Mouse (Mus musculus) limb, embryonic 15.5 days (tissue): ENCODE results near the gene AW146154. TPM values are rescaled to one million over a fixed set of nuclear protein-coding genes. Genes with fewer than 3 reads are reported as not detected.
A peak's percentile ranks its signal among the peaks of the same experiment; 100 is the strongest.
"Not testable (repeated sequence)": the region's sequence is repeated elsewhere in the genome, so short reads cannot be mapped to it uniquely, and the experiment has no call there.

ENCODE experiments used
- ATAC-seq: fragments of 200-750 bp; cut with Nextera tagmentation; 2 replicates; pipeline ENCODE4 v1.8.0; 2017; ENCODE audit warnings: low read depth, moderate TSS enrichment; ENCODE audit not compliant: insufficient number of reproducible peaks, low FRiP score, low TSS enrichment
- H3K27ac ChIP-seq: fragments of 300-500 bp; sonication (generic); 2 replicates; pipeline ENCODE4 v1.5.1; 2015; ENCODE audit warnings: moderate library complexity, mild to moderate bottlenecking, inconsistent platforms
- H3K27me3 ChIP-seq: fragments of 300-500 bp; sonication (generic); 2 replicates; pipeline ENCODE4 v1.6.1; 2015; ENCODE audit warnings: inconsistent platforms
- H3K36me3 ChIP-seq: fragments of 300-500 bp; sonication (generic); 2 replicates; pipeline ENCODE4 v1.6.1; 2015; ENCODE audit warnings: inconsistent platforms
- H3K4me1 ChIP-seq: fragments of 300-500 bp; sonication (generic); 2 replicates; pipeline ENCODE4 v1.6.1; 2015; ENCODE audit warnings: inconsistent platforms
- H3K4me2 ChIP-seq: fragments of 300-500 bp; sonication (generic); 2 replicates; pipeline ENCODE4 v1.6.1; 2015; ENCODE audit warnings: mild to moderate bottlenecking, inconsistent platforms
- H3K4me3 ChIP-seq: fragments of 300-500 bp; sonication (generic); 2 replicates; pipeline ENCODE4 v1.5.1; 2015; ENCODE audit warnings: mild to moderate bottlenecking, inconsistent platforms
- H3K9ac ChIP-seq: fragments of 300-500 bp; sonication (generic); 2 replicates; pipeline ENCODE4 v1.6.1; 2015; ENCODE audit warnings: inconsistent platforms
- H3K9me3 ChIP-seq: fragments of 300-500 bp; sonication (generic); 2 replicates; pipeline ENCODE4 v1.6.1; 2016; ENCODE audit warnings: inconsistent platforms
- WGBS: fragments of 180-500 bp; shearing (Covaris S2); methylation state at CpG from one replicate; pipeline ENCODE4 v1.1.7; 2015; 5-methylcytosine and 5-hydroxymethylcytosine counted together
- polyA plus RNA-seq: library from polyadenylated mRNA; unstranded; fragments of >200 nt; fragmentation: Nextera tagmentation; extraction: Ambion mirVana; gene quantifications from 2 replicates; pipeline ENCODE4 v1.2.1, GENCODE M21; 2015

Gene AW146154
- 10.0 and 11.7 TPM in 2 replicates for polyA plus RNA-seq

- Histone ChIP-seq H3K9ac (peak within 1 kb of the TSS; percentile 31), H3K27ac (peak within 1 kb of the TSS; percentile 82), H3K27me3 (no peaks in the 10 kb centered on the region), H3K36me3 (peaks cover 12% of the 10 kb centered on the region; the same call in 1 of the 2 replicates), H3K4me2 (peak within 1 kb of the TSS; percentile 85), H3K4me1 (no peaks in the 10 kb centered on the region), H3K4me3 (peak within 1 kb of the TSS; percentile 73), H3K9me3 (no peaks in the 10 kb centered on the region)
- peak; percentile 95 for ATAC-seq
- WGBS, result under 1% methylated on average over 18 of the region's 18 CpGs
Measured at GRCm38 (mm10) chr7:41499389-41500049, at the start of gene AW146154, which contains the start of gene Gm20449. TSS of gene AW146154 (minus strand) at chr7:41499890. TSS of gene Gm20449 (minus strand) at chr7:41499417.

- Histone ChIP-seq H3K27me3 (no peaks in the 10 kb centered on the region), H3K9me3 (no peaks in the 10 kb centered on the region), H3K4me1 (no peaks in the 10 kb centered on the region), H3K4me3 (no peak overlapping the region), H3K27ac (no peak overlapping the region), H3K4me2 (no peak overlapping the region), H3K9ac (no peak overlapping the region), H3K36me3 (no peaks in the 10 kb centered on the region)
- ATAC-seq, result no peak
- WGBS, result 89% methylated on average over 3 of the region's 3 CpGs
Measured at GRCm38 (mm10) chr7:41512672-41513071, 13.0 kb upstream of the AW146154 start.

GRCm38 (mm10) chr7:41512207-41512606 lies 12.5 kb upstream of the AW146154 start:
- H3K27me3 ChIP-seq, result no peaks in the 10 kb centered on the region
- H3K4me3 ChIP-seq, result no peak overlapping the region
- ATAC-seq, result no peak
- H3K4me2 ChIP-seq, result no peak overlapping the region
- H3K9me3 ChIP-seq, result no peaks in the 10 kb centered on the region
- no peaks in the 10 kb centered on the region for H3K4me1 ChIP-seq
- H3K27ac ChIP-seq, result no peak overlapping the region
- H3K36me3 ChIP-seq, result no peaks in the 10 kb centered on the region
- whole genome bisulfite sequencing, result 7% methylated on average over 1 of the region's 1 CpGs
- no peak overlapping the region for H3K9ac ChIP-seq

- no peak for ATAC-seq
- 45% methylated on average over 1 of the region's 1 CpGs for WGBS
Measured at GRCm38 (mm10) chr7:41502402-41502801, 2.7 kb upstream of the AW146154 start.

GRCm38 (mm10) chr7:41500151-41500934 lies 653 bp upstream of the AW146154 start:
- ATAC-seq, result no peak
- 20% methylated on average over 22 of the region's 22 CpGs for WGBS

More at GRCm38 (mm10) chr7:41502402-41502801, 2.7 kb upstream of the AW146154 start:
- Histone ChIP-seq H3K27me3 (no peaks in the 10 kb centered on the region), H3K4me1 (no peaks in the 10 kb centered on the region), H3K36me3 (no peaks in the 10 kb centered on the region), H3K9ac (no peak overlapping the region), H3K9me3 (no peaks in the 10 kb centered on the region), H3K27ac (no peak overlapping the region), H3K4me2 (no peak overlapping the region), H3K4me3 (no peak overlapping the region)

GRCm38 (mm10) chr7:41499018-41499388 lies 687 bp downstream of the AW146154 start:
- not testable (repeated sequence) for H3K27me3 ChIP-seq, H3K4me1 ChIP-seq, H3K9me3 ChIP-seq
- peak; percentile 52; the same call in 1 of the 2 replicates for ATAC-seq
- peak overlapping the region; percentile 85 for H3K4me2 ChIP-seq
- WGBS, result 1% methylated on average over 6 of the region's 6 CpGs
- H3K4me3 ChIP-seq, result peak overlapping the region; percentile 73
- H3K9ac ChIP-seq, result peak overlapping the region; percentile 31; the same call in 1 of the 2 replicates
- H3K27ac ChIP-seq, result peak overlapping the region; percentile 76
- H3K36me3 ChIP-seq, result peaks cover 14% of the 10 kb centered on the region; the same call in 1 of the 2 replicates

More at GRCm38 (mm10) chr7:41500151-41500934, 653 bp upstream of the AW146154 start:
- Histone ChIP-seq H3K27ac (0 out of 2 replicates have a peak overlapping the region, but pooled peaks have one; percentile 82), H3K9ac (peak overlapping the region; percentile 31; the same call in 1 of the 2 replicates), H3K36me3 (peaks cover 4% of the 10 kb centered on the region; the same call in 1 of the 2 replicates), H3K4me1 (no peaks in the 10 kb centered on the region), H3K4me2 (peak overlapping the region; percentile 85), H3K27me3 (no peaks in the 10 kb centered on the region), H3K9me3 (no peaks in the 10 kb centered on the region), H3K4me3 (peak overlapping the region; percentile 73)

GRCm38 (mm10) chr7:41498464-41498863 lies 1.2 kb downstream of the AW146154 start:
- ATAC-seq, H3K27me3 ChIP-seq, H3K27ac ChIP-seq, H3K4me1 ChIP-seq, H3K9ac ChIP-seq, H3K9me3 ChIP-seq: not testable (repeated sequence)
- H3K4me3 ChIP-seq, result peak overlapping the region; percentile 73
- 74% methylated on average over 4 of the region's 4 CpGs for WGBS
- H3K4me2 ChIP-seq, result peak overlapping the region; percentile 85
- peaks cover 14% of the 10 kb centered on the region; the same call in 1 of the 2 replicates for H3K36me3 ChIP-seq

- ATAC-seq, result no peak
- 95% methylated on average over 2 of the region's 2 CpGs for WGBS
- Histone ChIP-seq H3K4me2 (no peak overlapping the region), H3K9me3 (no peaks in the 10 kb centered on the region; the same call in 1 of the 2 replicates), H3K4me3 (no peak overlapping the region), H3K4me1 (no peaks in the 10 kb centered on the region), H3K36me3 (peaks cover 14% of the 10 kb centered on the region; the same call in 1 of the 2 replicates), H3K27me3 (no peaks in the 10 kb centered on the region), H3K9ac (no peak overlapping the region), H3K27ac (no peak overlapping the region)
Measured at GRCm38 (mm10) chr7:41497871-41498270, 1.8 kb downstream of the AW146154 start.

GRCm38 (mm10) chr7:41451864-41452263 lies 47.8 kb downstream of the AW146154 start:
- no peak overlapping the region for H3K4me3 ChIP-seq
- WGBS, result 5% methylated on average over 10 of the region's 10 CpGs
- no peaks in the 10 kb centered on the region for H3K4me1 ChIP-seq
- H3K4me2 ChIP-seq, result no peak overlapping the region
- H3K27me3 ChIP-seq, result no peaks in the 10 kb centered on the region
- no peak for ATAC-seq
- no peak overlapping the region for H3K27ac ChIP-seq
- H3K9me3 ChIP-seq, result no peaks in the 10 kb centered on the region; the same call in 1 of the 2 replicates
- H3K9ac ChIP-seq, result no peak overlapping the region
- H3K36me3 ChIP-seq, result no peaks in the 10 kb centered on the region

- not testable (repeated sequence) for H3K27me3 ChIP-seq, H3K4me1 ChIP-seq, H3K36me3 ChIP-seq, H3K9me3 ChIP-seq, ATAC-seq, H3K4me2 ChIP-seq, H3K4me3 ChIP-seq, H3K9ac ChIP-seq, H3K27ac ChIP-seq
- WGBS, result 76% methylated on average over 1 of the region's 1 CpGs
Measured at GRCm38 (mm10) chr7:41448596-41448995, 51.1 kb downstream of the AW146154 start, which contains the start of gene Vmn2r57. TSS of gene Vmn2r57 (minus strand) at chr7:41448696.
